10 mouse cellular contexts compared by ENCODE assay signal in genomic region chr16:18384211-18384610, GRCm38 (mm10). TPM values are rescaled to one million over a fixed set of nuclear protein-coding genes. Genes with fewer than 3 reads are reported as not detected.
DNase-seq lines count a peak whose midpoint lies in the region; ATAC-seq and TF ChIP-seq lines count a peak whose summit lies in the region.
"Had no signal": no experiment of that assay in that cellular context is flagged by ENCODE, and none has a peak within 500 bp of the region (broad histone marks: within the 10 kb centered on the region; RNA-seq: fewer than 3 reads in every experiment).

No protein-coding gene starts in this region.

- no peaks in the 10 kb centered on the region for H3K27me3 ChIP-seq in hindbrain, embryonic 12.5 days
- no peaks in the 10 kb centered on the region for H3K27me3 ChIP-seq in hindbrain, embryonic 14.5 days (ENCODE audit: control insufficient read depth, insufficient read depth, low read length)
- H3K27me3 ChIP-seq in small intestine, adult 2 months (ENCODE audit: control insufficient read depth, insufficient read depth, low read length), result no peaks in the 10 kb centered on the region
- H3K27me3 ChIP-seq: embryonic facial prominence, embryonic 12.5 days had no signal

- H3K36me3 ChIP-seq in hindbrain, embryonic 12.5 days, result no peaks in the 10 kb centered on the region
- H3K36me3 ChIP-seq in hindbrain, embryonic 14.5 days (replicated peaks; ENCODE audit: control insufficient read depth, insufficient read depth), result no peaks in the 10 kb centered on the region
- H3K36me3 ChIP-seq in small intestine, adult 2 months (ENCODE audit: control insufficient read depth, insufficient read depth, low read length), result no peaks in the 10 kb centered on the region
- H3K36me3 ChIP-seq: embryonic facial prominence, embryonic 12.5 days had no signal

- ATAC-seq in hindbrain, embryonic 12.5 days (ENCODE audit: low FRiP score), result no peak
- ATAC-seq in hindbrain, embryonic 14.5 days (ENCODE audit: low FRiP score), result no peak
- ATAC-seq in inflammation-experienced regulatory T-cells, adult 6 months, result no peak

- H3K4me1 ChIP-seq in hindbrain, embryonic 12.5 days, result peaks cover 96% of the 10 kb centered on the region
- peaks cover 63% of the 10 kb centered on the region for H3K4me1 ChIP-seq in hindbrain, embryonic 14.5 days (replicated peaks; ENCODE audit: control insufficient read depth, insufficient read depth, low read length)
- peaks cover 7% of the 10 kb centered on the region; the same call in 1 of the 2 replicates for H3K4me1 ChIP-seq in small intestine, adult 2 months (ENCODE audit: control insufficient read depth, insufficient read depth, insufficient read length, low read length)

- H3K9me3 ChIP-seq in hindbrain, embryonic 12.5 days (replicated peaks), result no peaks in the 10 kb centered on the region
- H3K9me3 ChIP-seq in hindbrain, embryonic 14.5 days (ENCODE audit: control insufficient read depth, low read length), result no peaks in the 10 kb centered on the region
- H3K9me3 ChIP-seq: embryonic facial prominence, embryonic 12.5 days had no signal

- H3K9ac ChIP-seq in hindbrain, embryonic 12.5 days, result no peak overlapping the region
- H3K9ac ChIP-seq in hindbrain, embryonic 14.5 days, result no peak overlapping the region
- H3K9ac ChIP-seq: embryonic facial prominence, embryonic 12.5 days had no signal

- no peak overlapping the region for H3K4me2 ChIP-seq in hindbrain, embryonic 12.5 days (replicated peaks)
- no peak overlapping the region for H3K4me2 ChIP-seq in hindbrain, embryonic 14.5 days (replicated peaks)
- H3K4me2 ChIP-seq: embryonic facial prominence, embryonic 12.5 days had no signal

- WGBS in hindbrain, embryonic 12.5 days, result 62% methylated on average over 7 of the region's 7 CpGs
- WGBS in hindbrain, embryonic 14.5 days, result 50% methylated on average over 7 of the region's 7 CpGs
- 68% methylated on average over 7 of the region's 7 CpGs for WGBS in small intestine, adult 2 months

- 0 out of 2 replicates have a peak overlapping the region, but pooled peaks have one; percentile 31 for H3K27ac ChIP-seq in hindbrain, embryonic 12.5 days
- no peak overlapping the region for H3K27ac ChIP-seq in hindbrain, embryonic 14.5 days
- peak overlapping the region; percentile 15; the same call in 1 of the 2 replicates for H3K27ac ChIP-seq in small intestine, adult 2 months (ENCODE audit: insufficient read depth, low read depth, low read length)
- H3K27ac ChIP-seq: embryonic facial prominence, embryonic 12.5 days had no signal

- TF ChIP-seq POLR2A in small intestine, adult 2 months (IDR thresholded peaks at IDR 0.05; ENCODE audit: low read depth, low read length), result no peak

- no peak for TF ChIP-seq CTCF in small intestine, adult 2 months (IDR thresholded peaks at IDR 0.05; ENCODE audit: extremely low read depth, insufficient read length, insufficient replicate concordance, low read depth, low read length)

- H3K4me3 ChIP-seq in hindbrain, embryonic 12.5 days, result no peak overlapping the region
- H3K4me3 ChIP-seq in hindbrain, embryonic 14.5 days (replicated peaks; ENCODE audit: low read length), result no peak overlapping the region
- no peak overlapping the region for H3K4me3 ChIP-seq in small intestine, adult 2 months (ENCODE audit: low read depth, low read length)
- H3K4me3 ChIP-seq: embryonic facial prominence, embryonic 12.5 days had no signal

- peak; percentile 6 for DNase-seq in adrenal gland, postnatal 10 days
- DNase-seq in adrenal gland, postnatal 14 days, result no peak
- no peak for DNase-seq in hindbrain, embryonic 14.5 days (ENCODE audit: low spot score)
- DNase-seq in retina, postnatal 1 day, result peak; percentile 9
- no peak for DNase-seq in retina, embryonic 14.5 days (ENCODE audit: low spot score)
- DNase-seq: thymus, adult 2 months had no signal

RNA-seq across cellular contexts. Expression of gene Arvcf, which starts 36.2 kb away (rescaled TPM):
- 10 to 100 TPM; 29.4 to 39.2 TPM for total RNA-seq in adrenal gland, postnatal 10 days (2021)
- total RNA-seq in adrenal gland, postnatal 14 days (2021), result 30.0 and 30.2 TPM in 2 replicates
- polyA plus RNA-seq in hindbrain, embryonic 12.5 days (2016; fragmentation: Nextera tagmentation; extraction: Ambion mirVana), result 105 and 119 TPM in 2 replicates
- polyA plus RNA-seq in hindbrain, embryonic 14.5 days (2014; fragmentation: Nextera tagmentation; extraction: Ambion mirVana), result 53.2 and 64.6 TPM in 2 replicates
- 10.7 and 17.1 TPM in 2 replicates for polyA plus RNA-seq in small intestine, adult 2 months (2012; rRNA removed)
- polyA plus RNA-seq in inflammation-experienced regulatory T-cells, adult 6 months (2017; shearing (Covaris generic)), result 1 to 10 TPM in 1 of 3 experiments, under 1 TPM in 2; 0.52 to 1.0 (median 0.66) TPM

RNA-seq across cellular contexts. Expression of gene Tango2, which starts 36.3 kb away (rescaled TPM):
- 10 to 100 TPM; 32.8 to 37.0 TPM for total RNA-seq in adrenal gland, postnatal 10 days (2021)
- total RNA-seq in adrenal gland, postnatal 14 days (2021), result 30.2 and 30.5 TPM in 2 replicates
- 48.2 and 50.5 TPM in 2 replicates for polyA plus RNA-seq in hindbrain, embryonic 12.5 days (2016; fragmentation: Nextera tagmentation; extraction: Ambion mirVana)
- polyA plus RNA-seq in hindbrain, embryonic 14.5 days (2014; fragmentation: Nextera tagmentation; extraction: Ambion mirVana), result 94.5 and 97.9 TPM in 2 replicates
- 32.2 and 78.0 TPM in 2 replicates for polyA plus RNA-seq in small intestine, adult 2 months (2012; rRNA removed)
- 10 to 100 TPM; 48.6 to 81.2 (median 70.2) TPM for polyA plus RNA-seq in inflammation-experienced regulatory T-cells, adult 6 months (2017; shearing (Covaris generic))

RNA-seq across cellular contexts. Expression of gene Txnrd2, which starts 42.0 kb away (rescaled TPM):
- 10 to 100 TPM; 61.5 to 62.8 TPM for total RNA-seq in adrenal gland, postnatal 10 days (2021)
- 66.4 and 66.5 TPM in 2 replicates for total RNA-seq in adrenal gland, postnatal 14 days (2021)
- 20.2 and 20.3 TPM in 2 replicates for polyA plus RNA-seq in hindbrain, embryonic 12.5 days (2016; fragmentation: Nextera tagmentation; extraction: Ambion mirVana)
- 26.0 and 28.2 TPM in 2 replicates for polyA plus RNA-seq in hindbrain, embryonic 14.5 days (2014; fragmentation: Nextera tagmentation; extraction: Ambion mirVana)
- 12.5 and 19.5 TPM in 2 replicates for polyA plus RNA-seq in small intestine, adult 2 months (2012; rRNA removed)
- 10 to 100 TPM; 15.9 to 21.2 (median 20.4) TPM for polyA plus RNA-seq in inflammation-experienced regulatory T-cells, adult 6 months (2017; shearing (Covaris generic))

RNA-seq across cellular contexts. Expression of gene Comt, which starts 42.4 kb away (rescaled TPM):
- total RNA-seq in adrenal gland, postnatal 10 days (2021), result 100 to 1,000 TPM; 131 to 148 TPM
- total RNA-seq in adrenal gland, postnatal 14 days (2021), result 117 and 147 TPM in 2 replicates
- 58.4 and 60.3 TPM in 2 replicates for polyA plus RNA-seq in hindbrain, embryonic 12.5 days (2016; fragmentation: Nextera tagmentation; extraction: Ambion mirVana)
- 91.6 and 99.4 TPM in 2 replicates for polyA plus RNA-seq in hindbrain, embryonic 14.5 days (2014; fragmentation: Nextera tagmentation; extraction: Ambion mirVana)
- 127 and 214 TPM in 2 replicates for polyA plus RNA-seq in small intestine, adult 2 months (2012; rRNA removed)
- polyA plus RNA-seq in inflammation-experienced regulatory T-cells, adult 6 months (2017; shearing (Covaris generic)), result 10 to 100 TPM; 51.4 to 56.7 (median 52.3) TPM

Comparison
In these comparisons a context has a peak if more than half of its experiments do, and no peak if none do; other contexts are left out.
1. DNase-seq: peak in adrenal gland, postnatal 10 days (single experiment) and retina, postnatal 1 day (single experiment); none in adrenal gland, postnatal 14 days (single experiment), hindbrain, embryonic 14.5 days (single experiment) and retina, embryonic 14.5 days (single experiment).